In genomic region chr7:101777053-101777452, GRCm38 (mm10) we compare ENCODE assay signal across 28 mouse cellular contexts. TPM values are rescaled to one million over a fixed set of nuclear protein-coding genes. Genes with fewer than 3 reads are reported as not detected.
A peak's percentile ranks its signal among the peaks of the same experiment; 100 is the strongest.
DNase-seq lines count a peak whose midpoint lies in the region; ATAC-seq and TF ChIP-seq lines count a peak whose summit lies in the region.
"Had no signal": no experiment of that assay in that cellular context is flagged by ENCODE, and none has a peak within 500 bp of the region (broad histone marks: within the 10 kb centered on the region; RNA-seq: fewer than 3 reads in every experiment).

No protein-coding gene starts in this region.

- no peaks in the 10 kb centered on the region for H3K79me2 ChIP-seq in MEL (ENCODE audit: control insufficient read depth, insufficient read depth, low read length, poor library complexity)

- H3K9ac ChIP-seq in MEL (ENCODE audit: control insufficient read depth, low read depth, low read length, poor library complexity, severe bottlenecking) = no peak overlapping the region
- H3K9ac ChIP-seq: embryonic facial prominence, embryonic 13.5 days; embryonic facial prominence, embryonic 15.5 days; forebrain, embryonic 12.5 days had no signal

- no peak for TF ChIP-seq POLR2A in MEL (IDR thresholded peaks at IDR 0.05; ENCODE audit: control insufficient read depth in 1 of 2, insufficient read depth in 1 of 2, low read depth in 1 of 2, low read length in 2 of 2, poor library complexity in 1 of 2)

- no peak for TF ChIP-seq EP300 in MEL (IDR thresholded peaks at IDR 0.05; ENCODE audit: low read depth in 1 of 2, low read length in 2 of 2)

- no peaks in the 10 kb centered on the region for H3K4me1 ChIP-seq in MEL (ENCODE audit: control insufficient read depth in 1 of 2, insufficient read depth in 2 of 2, low read length in 2 of 2)

- ATAC-seq in granulocyte monocyte progenitor cell, adult 5-6 weeks (replicated peaks; ENCODE audit: poor library complexity, severe bottlenecking) = peak; percentile 30; the same call in 1 of the 2 replicates
- peak; percentile 46; the same call in 1 of the 2 replicates for ATAC-seq in megakaryocyte progenitor cell, adult 5-6 weeks (replicated peaks; ENCODE audit: poor library complexity)
- ATAC-seq: activated CD4-positive, CD25-positive, alpha-beta regulatory T cell, adult 4 months; CD4-positive, CD25-positive, alpha-beta regulatory T cell, adult 4 months; forebrain, embryonic 14.5 days; forebrain, embryonic 16.5 days; Patski had no signal

- no peak for TF ChIP-seq CTCF in MEL (IDR thresholded peaks at IDR 0.05 in 2 of 3, conservative IDR thresholded peaks at IDR 0.05 in 1 of 3; ENCODE audit: control insufficient read depth in 1 of 3, insufficient read depth in 1 of 3, low read depth in 2 of 3, low read length in 3 of 3, poor library complexity in 1 of 3, severe bottlenecking in 1 of 3)

- DNase-seq in MEL (ENCODE audit: low read depth, low spot score) = peak; percentile 10
- no peak for DNase-seq in thymus, adult 18-20 months
- DNase-seq in thymus, postnatal 25 days = no peak
- no peak for DNase-seq in adrenal gland, postnatal 10 days
- DNase-seq: adrenal gland, adult 8-10 months; adrenal gland, postnatal 25 days; B cell, adult 2 months; cerebellum, adult 11-12 months; cerebellum, adult 2 months; cerebellum, adult 9-10 months; cerebellum, postnatal 10 days; cerebellum, postnatal 25 days; embryo, embryonic 11 days had no signal

- no peak overlapping the region for H3K4me3 ChIP-seq in MEL (ENCODE audit: control insufficient read depth in 1 of 2, insufficient read depth in 1 of 2, low read depth in 2 of 2, low read length in 2 of 2)
- H3K4me3 ChIP-seq: embryonic facial prominence, embryonic 13.5 days; embryonic facial prominence, embryonic 15.5 days; erythroblast, embryonic 14.5 days; forebrain, embryonic 10.5 days; forebrain, embryonic 12.5 days had no signal

- TF ChIP-seq RAD21 in MEL (IDR thresholded peaks at IDR 0.05; ENCODE audit: low read depth, low read length) = no peak

- H3K27me3 ChIP-seq in MEL (ENCODE audit: control insufficient read depth in 1 of 2, insufficient read depth in 2 of 2, low read length in 2 of 2) = no peaks in the 10 kb centered on the region
- H3K27me3 ChIP-seq: CH12.LX; embryonic facial prominence, embryonic 13.5 days; embryonic facial prominence, embryonic 15.5 days; forebrain, embryonic 12.5 days; Patski had no signal

- no peak overlapping the region for H3K27ac ChIP-seq in MEL (ENCODE audit: control insufficient read depth, low read depth, low read length)
- H3K27ac ChIP-seq: embryonic facial prominence, embryonic 13.5 days; embryonic facial prominence, embryonic 15.5 days; forebrain, embryonic 10.5 days; forebrain, embryonic 12.5 days had no signal

- H3K36me3 ChIP-seq in MEL (ENCODE audit: control insufficient read depth in 1 of 2, insufficient read depth in 2 of 2, low read length in 2 of 2) = peaks cover 0 to 2% of the 10 kb centered on the region in 2 experiments; a peak in 1 of 4 replicates
- H3K36me3 ChIP-seq: embryonic facial prominence, embryonic 15.5 days had no signal

- H3K9me3 ChIP-seq in MEL (replicated peaks; ENCODE audit: insufficient read depth, low read length) = no peaks in the 10 kb centered on the region
- H3K9me3 ChIP-seq: embryonic facial prominence, embryonic 13.5 days; embryonic facial prominence, embryonic 15.5 days; forebrain, embryonic 10.5 days; forebrain, embryonic 12.5 days; G1E had no signal

TF ChIP-seq in MEL, 35 proteins besides CTCF, POLR2A, EP300 and RAD21:
- TF ChIP-seq ZNF384 (IDR thresholded peaks at IDR 0.05; ENCODE audit: low read depth, low read length) (no peak), JUND (IDR thresholded peaks at IDR 0.05; ENCODE audit: low read depth, low read length) (no peak), ETS1 (IDR thresholded peaks at IDR 0.05; ENCODE audit: low read depth, low read length) (no peak), USF1 (IDR thresholded peaks at IDR 0.05; ENCODE audit: low read depth, low read length) (no peak), MYC (IDR thresholded peaks at IDR 0.05; ENCODE audit: low read depth, low read length) (no peak), TCF12 (IDR thresholded peaks at IDR 0.05; ENCODE audit: low read depth, low read length) (no peak), MYB (IDR thresholded peaks at IDR 0.05; ENCODE audit: low read depth, low read length) (no peak), USF2 (IDR thresholded peaks at IDR 0.05; ENCODE audit: borderline replicate concordance in 1 of 2, insufficient read depth in 1 of 2, low read depth in 1 of 2, low read length in 2 of 2) (no peak)

RNA-seq across cellular contexts. Expression of gene Phox2a, which starts 41.1 kb away (rescaled TPM):
- not detected in 2 replicates for total RNA-seq in MEL (2012; rRNA removed)
- polyA plus RNA-seq in MEL (2012; ENCODE audit: insufficient read depth in 1 of 2, insufficient read length in 2 of 2, low read depth in 1 of 2, low replicate concordance in 2 of 2, missing spikeins in 1 of 2) = not detected
- not detected in 2 replicates for total RNA-seq in granulocyte monocyte progenitor cell, adult 5-6 weeks (2014; fragmentation: Nextera tagmentation)
- not detected in 2 replicates for total RNA-seq in granulocyte monocyte progenitor cell, adult 5-6 weeks (2017)
- total RNA-seq in megakaryocyte progenitor cell, adult 5-6 weeks (2015) = not detected in 2 replicates
- not detected in 2 replicates for total RNA-seq in megakaryocyte progenitor cell, adult 5-6 weeks (2017)
- total RNA-seq in adrenal gland, postnatal 10 days (2021) = 10 to 100 TPM; 20.9 to 32.4 TPM
- total RNA-seq: CH12.LX had no signal
- polyA plus RNA-seq: activated CD4-positive, CD25-positive, alpha-beta regulatory T cell, adult 4 months; CD4-positive, CD25-positive, alpha-beta regulatory T cell, adult 4 months; embryonic facial prominence, embryonic 13.5 days; erythroblast, embryonic 14.5 days; forebrain, embryonic 10.5 days; forebrain, embryonic 12.5 days; forebrain, embryonic 14.5 days; forebrain, embryonic 16.5 days; frontal cortex, adult 2 months; G1E; Patski had no signal

Comparison
In these comparisons a context has a peak if more than half of its experiments do, and no peak if none do; other contexts are left out.
1. RNA of gene Phox2a, which starts 41.1 kb away (total RNA-seq): 20.9 to 32.4 TPM in adrenal gland, postnatal 10 days; not detected in MEL, not detected in granulocyte monocyte progenitor cell, adult 5-6 weeks and not detected in megakaryocyte progenitor cell, adult 5-6 weeks; every median in the first group is over 10 times any median in the second.